Mouse (Mus musculus): ENCODE results near the gene Gamt.

DNA sequence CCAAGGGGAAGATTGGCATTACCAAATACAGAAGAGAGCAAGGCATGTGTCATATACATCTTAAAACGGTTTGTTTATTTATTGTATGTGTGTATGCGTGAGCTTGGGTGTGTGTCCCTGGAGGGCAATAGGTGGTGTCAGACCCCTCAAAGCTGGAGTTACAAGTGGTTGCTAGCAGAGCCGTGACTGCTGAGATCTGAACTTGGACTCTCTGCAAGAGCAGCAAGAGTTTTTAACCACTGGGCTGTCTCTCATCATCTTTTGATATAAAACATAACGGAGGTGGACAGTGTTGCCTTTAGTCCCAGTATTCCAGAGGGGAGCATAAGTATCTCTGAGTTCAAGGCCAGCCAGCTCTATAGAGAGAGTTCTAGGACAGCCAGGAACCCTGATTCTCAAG, 52.6 kb downstream of the Gamt start:
- TF ChIP-seq USF1 (IDR thresholded peaks at IDR 0.05; ENCODE audit: low read depth): no peak
- TF ChIP-seq CTCF (IDR thresholded peaks at IDR 0.05; ENCODE audit: control insufficient read depth, insufficient read depth, insufficient read length): no peak
- TF ChIP-seq MYOG (IDR thresholded peaks at IDR 0.05; ENCODE audit: control insufficient read depth, extremely low read depth, insufficient read length): no peak
